Mouse (Mus musculus): ENCODE data around the gene Rheb. TPM values are rescaled to one million over a fixed set of nuclear protein-coding genes. Genes with fewer than 3 reads are reported as not detected.

The Rheb gene
- total RNA-seq, 2 experiments from 2014 or later: 55.8 to 56.5 TPM

Other genes starting within 250 kb of the Rheb start
- 100 to 1,000 TPM in 1 of 2 experiments, 10 to 100 TPM in 1; 95.1 to 113 TPM for gene Smarcd3, start 218.2 kb downstream of the Rheb start, total RNA-seq (2021)
- gene Nub1, start 157.1 kb downstream of the Rheb start, total RNA-seq (2021): 10 to 100 TPM; 21.7 to 23.6 TPM
- gene Wdr86, start 111.9 kb downstream of the Rheb start, total RNA-seq (2021): under 1 TPM; 0.07 to 0.35 TPM
- 1 to 10 TPM in 1 of 2 experiments, not detected in 1; 1.7 TPM for gene Crygn, start 84.6 kb downstream of the Rheb start, total RNA-seq (2021)